Mouse (Mus musculus): ENCODE measurements around the gene Shq1. TPM values are rescaled to one million over a fixed set of nuclear protein-coding genes. Genes with fewer than 3 reads are reported as not detected.

The Shq1 gene
- polyA plus RNA-seq, 1 experiment = 4.6 TPM

DNA sequence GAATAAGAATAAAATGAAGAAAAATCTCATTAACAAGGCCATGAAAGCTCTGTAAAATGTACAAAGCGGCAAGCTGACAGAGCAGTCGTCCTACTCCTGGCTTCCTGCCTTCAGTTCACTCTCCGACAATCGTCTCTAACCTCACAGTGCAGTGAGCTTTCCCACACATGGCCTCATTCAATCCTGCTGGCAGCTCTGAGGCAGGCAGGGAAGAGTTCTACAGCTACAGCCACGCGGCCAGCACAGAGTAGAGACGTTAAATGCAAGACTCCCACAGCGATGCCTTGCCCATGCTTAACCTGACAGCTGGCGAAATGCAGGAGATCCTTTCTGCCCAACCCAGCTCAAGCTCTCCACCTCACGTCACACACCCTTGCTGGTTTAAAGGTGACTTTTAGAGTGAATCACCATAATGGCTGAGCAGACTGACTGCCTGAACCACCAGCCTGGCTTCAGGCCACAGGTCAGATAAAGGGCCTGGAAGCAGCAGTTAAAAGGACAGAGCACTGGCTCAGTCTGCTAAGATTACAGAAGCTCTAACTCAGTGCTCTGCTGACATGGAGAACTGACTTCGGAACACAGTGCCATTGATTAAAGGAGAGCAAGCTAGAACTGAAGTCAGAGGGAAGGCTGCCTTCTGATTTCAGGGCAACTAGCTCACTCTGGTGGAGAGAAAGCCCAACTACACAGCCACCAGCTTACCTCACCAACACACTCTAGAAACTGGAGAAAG, 25.3 kb downstream of the Shq1 start:
- Histone ChIP-seq H3K4me3 (ENCODE audit: insufficient read depth, low read depth, low read length) (no peak overlapping the region), H3K4me1 (ENCODE audit: control insufficient read depth, insufficient read depth, low read length) (no peaks in the 10 kb centered on the region), H3K27ac (ENCODE audit: insufficient read depth, low read depth, low read length) (no peak overlapping the region), H3K27me3 (replicated peaks; ENCODE audit: control insufficient read depth, insufficient read depth, low read length) (no peaks in the 10 kb centered on the region), H3K36me3 (ENCODE audit: control insufficient read depth, insufficient read depth, low read length) (no peaks in the 10 kb centered on the region)
- 70% methylated on average over 11 of the region's 11 CpGs for WGBS
- TF ChIP-seq POLR2A (IDR thresholded peaks at IDR 0.05; ENCODE audit: low read depth, low read length) (no peak), CTCF (conservative IDR thresholded peaks at IDR 0.05; ENCODE audit: insufficient read depth, insufficient read length, low read depth, low read length) (peak; percentile 71)
- peak; percentile 41 for DNase-seq

GRCm38 (mm10) chr6:100644631-100645030, 26.3 kb downstream of the Shq1 start:
- WGBS = 94% methylated on average over 15 of the region's 15 CpGs

GRCm38 (mm10) chr6:100642786-100643185, 28.2 kb downstream of the Shq1 start:
- WGBS = 93% methylated on average over 2 of the region's 2 CpGs

More at GRCm38 (mm10) chr6:100644631-100645030, 26.3 kb downstream of the Shq1 start:
- H3K36me3 ChIP-seq (ENCODE audit: control insufficient read depth, insufficient read depth, low read length) = no peaks in the 10 kb centered on the region
- no peak for DNase-seq
- H3K4me1 ChIP-seq (ENCODE audit: control insufficient read depth, insufficient read depth, low read length) = no peaks in the 10 kb centered on the region
- no peaks in the 10 kb centered on the region for H3K27me3 ChIP-seq (replicated peaks; ENCODE audit: control insufficient read depth, insufficient read depth, low read length)
- no peak overlapping the region for H3K4me3 ChIP-seq (ENCODE audit: insufficient read depth, low read depth, low read length)
- TF ChIP-seq POLR2A (IDR thresholded peaks at IDR 0.05; ENCODE audit: low read depth, low read length) = no peak
- no peak for TF ChIP-seq CTCF (conservative IDR thresholded peaks at IDR 0.05; ENCODE audit: insufficient read depth, insufficient read length, low read depth, low read length)
- no peak overlapping the region for H3K27ac ChIP-seq (ENCODE audit: insufficient read depth, low read depth, low read length)

DNA sequence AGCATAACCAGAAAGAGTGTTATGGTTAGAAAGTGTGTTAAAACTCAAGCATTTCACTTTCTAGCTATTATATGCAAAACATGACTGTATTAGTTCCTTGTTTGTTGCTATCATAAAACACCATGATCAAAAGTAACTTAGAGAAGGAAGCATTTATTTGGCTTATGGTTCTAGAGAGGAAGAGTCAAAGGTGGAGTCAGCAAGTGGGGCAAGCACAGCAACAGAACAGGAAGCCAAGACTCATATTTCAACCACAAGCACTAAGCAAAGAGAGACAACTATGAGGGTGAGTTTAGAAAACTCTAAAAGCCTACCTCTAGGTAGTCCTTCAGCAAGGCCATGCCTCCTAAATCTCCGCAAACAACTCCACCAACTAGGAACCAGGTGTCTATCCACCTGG, 30.4 kb downstream of the Shq1 start:
- H3K27ac ChIP-seq (ENCODE audit: insufficient read depth, low read depth, low read length) = no peak overlapping the region
- no peaks in the 10 kb centered on the region for H3K27me3 ChIP-seq (replicated peaks; ENCODE audit: control insufficient read depth, insufficient read depth, low read length)
- 100% methylated on average over 1 of the region's 1 CpGs for WGBS
- no peak for DNase-seq
- H3K4me1 ChIP-seq (ENCODE audit: control insufficient read depth, insufficient read depth, low read length) = no peaks in the 10 kb centered on the region
- no peak overlapping the region for H3K4me3 ChIP-seq (ENCODE audit: insufficient read depth, low read depth, low read length)
- TF ChIP-seq POLR2A (IDR thresholded peaks at IDR 0.05; ENCODE audit: low read depth, low read length) (no peak), CTCF (conservative IDR thresholded peaks at IDR 0.05; ENCODE audit: insufficient read depth, insufficient read length, low read depth, low read length) (no peak)
- no peaks in the 10 kb centered on the region; the same call in 1 of the 2 replicates for H3K36me3 ChIP-seq (ENCODE audit: control insufficient read depth, insufficient read depth, low read length)

More at GRCm38 (mm10) chr6:100642786-100643185, 28.2 kb downstream of the Shq1 start:
- Histone ChIP-seq H3K4me3 (ENCODE audit: insufficient read depth, low read depth, low read length) (no peak overlapping the region), H3K27ac (ENCODE audit: insufficient read depth, low read depth, low read length) (no peak overlapping the region), H3K27me3 (replicated peaks; ENCODE audit: control insufficient read depth, insufficient read depth, low read length) (no peaks in the 10 kb centered on the region), H3K4me1 (ENCODE audit: control insufficient read depth, insufficient read depth, low read length) (no peaks in the 10 kb centered on the region), H3K36me3 (ENCODE audit: control insufficient read depth, insufficient read depth, low read length) (no peaks in the 10 kb centered on the region; the same call in 1 of the 2 replicates)
- TF ChIP-seq CTCF (conservative IDR thresholded peaks at IDR 0.05; ENCODE audit: insufficient read depth, insufficient read length, low read depth, low read length) (no peak), POLR2A (IDR thresholded peaks at IDR 0.05; ENCODE audit: low read depth, low read length) (no peak)
- no peak for DNase-seq

DNA sequence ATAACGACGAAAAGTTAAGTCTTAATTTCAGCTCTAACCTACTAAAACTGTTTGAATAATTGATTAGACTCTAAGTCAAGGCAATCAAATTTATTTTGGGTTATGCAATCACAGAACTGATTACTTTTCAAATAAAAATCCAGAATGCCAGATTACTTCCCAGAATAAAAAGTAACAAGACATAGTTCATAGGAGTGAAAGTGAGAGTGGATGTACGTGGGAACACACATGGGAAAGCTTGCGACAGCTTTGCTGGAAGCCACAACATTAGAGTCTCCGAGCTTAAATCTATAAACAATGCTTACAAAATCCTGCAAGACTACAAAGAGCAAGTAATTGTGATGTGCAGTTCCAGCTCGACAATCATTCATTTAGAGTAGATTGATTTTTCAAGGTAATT, 41.9 kb downstream of the Shq1 start:
- WGBS = 91% methylated on average over 6 of the region's 6 CpGs
- no peak for DNase-seq
- TF ChIP-seq POLR2A (IDR thresholded peaks at IDR 0.05; ENCODE audit: low read depth, low read length) = no peak
- no peak for TF ChIP-seq CTCF (conservative IDR thresholded peaks at IDR 0.05; ENCODE audit: insufficient read depth, insufficient read length, low read depth, low read length)

GRCm38 (mm10) chr6:100628223-100628622, 42.7 kb downstream of the Shq1 start:
- Histone ChIP-seq H3K4me1 (ENCODE audit: control insufficient read depth, insufficient read depth, low read length) (no peaks in the 10 kb centered on the region), H3K27ac (ENCODE audit: insufficient read depth, low read depth, low read length) (no peak overlapping the region), H3K4me3 (ENCODE audit: insufficient read depth, low read depth, low read length) (no peak overlapping the region), H3K36me3 (ENCODE audit: control insufficient read depth, insufficient read depth, low read length) (no peaks in the 10 kb centered on the region), H3K27me3 (replicated peaks; ENCODE audit: control insufficient read depth, insufficient read depth, low read length) (no peaks in the 10 kb centered on the region)
- TF ChIP-seq POLR2A (IDR thresholded peaks at IDR 0.05; ENCODE audit: low read depth, low read length) = no peak
- no peak for TF ChIP-seq CTCF (conservative IDR thresholded peaks at IDR 0.05; ENCODE audit: insufficient read depth, insufficient read length, low read depth, low read length)
- 69% methylated on average over 3 of the region's 3 CpGs for WGBS
- DNase-seq = no peak

More for the DNA sequence above, 41.9 kb downstream of the Shq1 start:
- H3K4me3 ChIP-seq (ENCODE audit: insufficient read depth, low read depth, low read length) = no peak overlapping the region
- no peaks in the 10 kb centered on the region for H3K27me3 ChIP-seq (replicated peaks; ENCODE audit: control insufficient read depth, insufficient read depth, low read length)
- H3K27ac ChIP-seq (ENCODE audit: insufficient read depth, low read depth, low read length) = no peak overlapping the region
- no peaks in the 10 kb centered on the region for H3K36me3 ChIP-seq (ENCODE audit: control insufficient read depth, insufficient read depth, low read length)
- no peaks in the 10 kb centered on the region for H3K4me1 ChIP-seq (ENCODE audit: control insufficient read depth, insufficient read depth, low read length)

GRCm38 (mm10) chr6:100623922-100624321, 47.0 kb downstream of the Shq1 start:
- Histone ChIP-seq H3K27me3 (replicated peaks; ENCODE audit: control insufficient read depth, insufficient read depth, low read length) (no peaks in the 10 kb centered on the region), H3K36me3 (ENCODE audit: control insufficient read depth, insufficient read depth, low read length) (no peaks in the 10 kb centered on the region), H3K4me1 (ENCODE audit: control insufficient read depth, insufficient read depth, low read length) (no peaks in the 10 kb centered on the region), H3K4me3 (ENCODE audit: insufficient read depth, low read depth, low read length) (no peak overlapping the region), H3K27ac (ENCODE audit: insufficient read depth, low read depth, low read length) (no peak overlapping the region)
- no peak for DNase-seq
- TF ChIP-seq CTCF (conservative IDR thresholded peaks at IDR 0.05; ENCODE audit: insufficient read depth, insufficient read length, low read depth, low read length) = no peak
- TF ChIP-seq POLR2A (IDR thresholded peaks at IDR 0.05; ENCODE audit: low read depth, low read length) = no peak
- WGBS = 98% methylated on average over 2 of the region's 2 CpGs

Data from kidney, adult 2 months (tissue).